Mouse (Mus musculus): Measurements from ENCODE around the gene Rpl3l. TPM values are rescaled to one million over a fixed set of nuclear protein-coding genes. Genes with fewer than 3 reads are reported as not detected.
"Not testable (repeated sequence)": the region's sequence is repeated elsewhere in the genome, so short reads cannot be mapped to it uniquely, and the experiment has no call there.

Gene Rpl3l
- polyA plus RNA-seq, 1 experiment from 2014 or later = 0.20 TPM

- Histone ChIP-seq H3K9ac (replicated peaks; ENCODE audit: low read depth, low read length) (no peak overlapping the region), H3K4me2 (ENCODE audit: low read depth, low read length) (no peak overlapping the region), H3K9me3 (ENCODE audit: control insufficient read depth, low read length) (no peaks in the 10 kb centered on the region), H3K36me3 (ENCODE audit: control insufficient read depth, insufficient read depth, low read length) (0 out of 2 replicates have a peak, but pooled peaks cover 4% of the 10 kb centered on the region), H3K27me3 (ENCODE audit: control insufficient read depth, insufficient read depth, low read length) (no peaks in the 10 kb centered on the region), H3K4me1 (ENCODE audit: control insufficient read depth, insufficient read depth, low read length) (peaks cover 5% of the 10 kb centered on the region; the same call in 1 of the 2 replicates), H3K27ac (ENCODE audit: low read depth, low read length) (no peak overlapping the region), H3K4me3 (ENCODE audit: low read depth, low read length) (no peak overlapping the region)
- no peak for ATAC-seq (ENCODE audit: low read depth)
- WGBS = 50% methylated on average over 6 of the region's 6 CpGs
Observed at GRCm38 (mm10) chr17:24715556-24715955, 12.1 kb upstream of the Rpl3l start.

GRCm38 (mm10) chr17:24716166-24716682, 11.4 kb upstream of the Rpl3l start:
- no peak for ATAC-seq (ENCODE audit: low read depth)
- peaks cover 6% of the 10 kb centered on the region; the same call in 1 of the 2 replicates for H3K4me1 ChIP-seq (ENCODE audit: control insufficient read depth, insufficient read depth, low read length)
- no peak overlapping the region for H3K27ac ChIP-seq (ENCODE audit: low read depth, low read length)
- no peaks in the 10 kb centered on the region for H3K9me3 ChIP-seq (ENCODE audit: control insufficient read depth, low read length)
- no peak overlapping the region for H3K4me3 ChIP-seq (ENCODE audit: low read depth, low read length)
- H3K4me2 ChIP-seq (ENCODE audit: low read depth, low read length) = no peak overlapping the region
- H3K9ac ChIP-seq (replicated peaks; ENCODE audit: low read depth, low read length) = no peak overlapping the region
- 95% methylated on average over 15 of the region's 15 CpGs for WGBS
- H3K27me3 ChIP-seq (ENCODE audit: control insufficient read depth, insufficient read depth, low read length) = no peaks in the 10 kb centered on the region
- H3K36me3 ChIP-seq (ENCODE audit: control insufficient read depth, insufficient read depth, low read length) = peaks cover 6% of the 10 kb centered on the region

DNA sequence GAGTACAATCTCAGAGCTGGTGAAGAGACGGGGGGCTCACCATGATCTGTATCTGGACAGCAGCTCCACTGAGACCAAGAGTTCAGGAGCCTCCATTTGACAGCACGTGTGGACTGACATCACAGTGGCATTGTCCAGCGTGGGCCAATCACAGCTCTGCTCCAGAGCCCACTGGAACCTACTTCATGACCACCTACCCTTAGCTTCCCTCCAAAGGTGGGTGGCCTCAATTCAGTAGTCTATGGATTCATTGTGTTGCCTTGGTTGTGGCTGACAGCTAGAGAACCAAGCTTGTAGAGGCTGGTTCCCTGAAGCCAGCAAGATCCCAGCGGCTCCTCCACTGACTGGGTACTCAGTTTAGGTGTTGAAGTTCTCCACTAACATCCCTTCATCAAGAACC, 9.7 kb upstream of the Rpl3l start, which contains the start of the genes Rnf151 and Rps2:
Gene Rnf151, minus strand, starts transcription at position 121 of the 400 bp plus-strand sequence.
Gene Rps2, plus strand, starts transcription at position 174 of the 400 bp plus-strand sequence.
- WGBS = 86% methylated on average over 4 of the region's 4 CpGs
- peaks cover 21% of the 10 kb centered on the region for H3K4me1 ChIP-seq (ENCODE audit: control insufficient read depth, insufficient read depth, low read length)
- H3K36me3 ChIP-seq (ENCODE audit: control insufficient read depth, insufficient read depth, low read length) = peaks cover 19% of the 10 kb centered on the region
- no peak within 1 kb of the TSS for H3K27ac ChIP-seq (ENCODE audit: low read depth, low read length)
- no peak for ATAC-seq (ENCODE audit: low read depth)
- H3K9ac ChIP-seq (replicated peaks; ENCODE audit: low read depth, low read length) = no peak within 1 kb of the TSS
- H3K9me3 ChIP-seq (ENCODE audit: control insufficient read depth, low read length) = no peaks in the 10 kb centered on the region
- no peaks in the 10 kb centered on the region for H3K27me3 ChIP-seq (ENCODE audit: control insufficient read depth, insufficient read depth, low read length)
- peak within 1 kb of the TSS; percentile 83; the same call in 1 of the 2 replicates for H3K4me3 ChIP-seq (ENCODE audit: low read depth, low read length)
- H3K4me2 ChIP-seq (ENCODE audit: low read depth, low read length) = peak within 1 kb of the TSS; percentile 55

GRCm38 (mm10) chr17:24718938-24719337, 8.7 kb upstream of the Rpl3l start:
- Histone ChIP-seq H3K4me3 (ENCODE audit: low read depth, low read length) (peak overlapping the region; percentile 83), H3K4me2 (ENCODE audit: low read depth, low read length) (peak overlapping the region; percentile 55), H3K4me1 (ENCODE audit: control insufficient read depth, insufficient read depth, low read length) (peaks cover 28% of the 10 kb centered on the region), H3K9ac (replicated peaks; ENCODE audit: low read depth, low read length) (peak overlapping the region; percentile 83), H3K36me3 (ENCODE audit: control insufficient read depth, insufficient read depth, low read length) (peaks cover 19% of the 10 kb centered on the region)
- H3K27me3 ChIP-seq (ENCODE audit: control insufficient read depth, insufficient read depth, low read length); H3K27ac ChIP-seq (ENCODE audit: low read depth, low read length); H3K9me3 ChIP-seq (ENCODE audit: control insufficient read depth, low read length); ATAC-seq (ENCODE audit: low read depth): not testable (repeated sequence)
- WGBS = 65% methylated on average over 5 of the region's 5 CpGs

DNA sequence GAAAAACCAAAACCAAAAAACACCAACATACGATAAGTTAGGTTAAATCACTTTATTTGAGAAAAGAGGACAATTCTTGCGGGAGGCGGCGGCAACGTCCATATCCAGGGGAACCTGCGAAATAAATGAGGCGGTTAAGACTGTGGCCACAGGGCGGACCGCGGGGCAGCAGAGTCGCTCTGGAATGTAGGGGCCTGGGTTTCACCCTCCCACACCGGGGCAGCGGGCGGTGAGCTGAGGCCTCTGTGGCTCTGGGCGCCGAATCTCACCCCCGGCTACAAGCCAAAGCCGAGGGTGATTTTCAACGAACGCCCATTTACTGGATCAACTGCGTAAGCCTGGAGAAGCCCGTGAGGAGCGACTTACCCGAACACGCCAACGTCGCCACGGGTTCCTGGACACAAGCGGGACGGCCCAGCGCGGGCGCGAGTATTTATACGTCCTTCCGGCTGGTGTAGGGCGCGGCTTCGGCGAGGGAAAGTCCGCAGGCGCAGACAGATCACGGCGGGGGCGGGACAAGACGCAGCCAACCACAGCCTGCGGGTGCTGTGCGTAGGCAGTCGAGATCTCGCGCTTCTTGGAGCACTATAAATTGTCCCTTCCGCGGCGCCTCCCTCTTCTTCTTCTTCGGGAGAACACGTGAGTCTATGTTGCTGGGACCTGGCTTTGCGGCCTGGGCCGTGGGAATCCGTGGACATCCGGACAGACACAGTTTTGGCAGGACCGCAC, 8.0 kb upstream of the Rpl3l start:
- Histone ChIP-seq H3K36me3 (ENCODE audit: control insufficient read depth, insufficient read depth, low read length) (peaks cover 19% of the 10 kb centered on the region), H3K4me2 (ENCODE audit: low read depth, low read length) (peak overlapping the region; percentile 71), H3K27ac (ENCODE audit: low read depth, low read length) (peak overlapping the region; percentile 87), H3K27me3 (ENCODE audit: control insufficient read depth, insufficient read depth, low read length) (no peaks in the 10 kb centered on the region), H3K4me3 (ENCODE audit: low read depth, low read length) (peak overlapping the region; percentile 83), H3K9me3 (ENCODE audit: control insufficient read depth, low read length) (no peaks in the 10 kb centered on the region), H3K4me1 (ENCODE audit: control insufficient read depth, insufficient read depth, low read length) (peaks cover 28% of the 10 kb centered on the region), H3K9ac (replicated peaks; ENCODE audit: low read depth, low read length) (peak overlapping the region; percentile 83)
- 0% methylated on average over 61 of the region's 61 CpGs for WGBS
- peak; percentile 98 for ATAC-seq (ENCODE audit: low read depth)

DNA sequence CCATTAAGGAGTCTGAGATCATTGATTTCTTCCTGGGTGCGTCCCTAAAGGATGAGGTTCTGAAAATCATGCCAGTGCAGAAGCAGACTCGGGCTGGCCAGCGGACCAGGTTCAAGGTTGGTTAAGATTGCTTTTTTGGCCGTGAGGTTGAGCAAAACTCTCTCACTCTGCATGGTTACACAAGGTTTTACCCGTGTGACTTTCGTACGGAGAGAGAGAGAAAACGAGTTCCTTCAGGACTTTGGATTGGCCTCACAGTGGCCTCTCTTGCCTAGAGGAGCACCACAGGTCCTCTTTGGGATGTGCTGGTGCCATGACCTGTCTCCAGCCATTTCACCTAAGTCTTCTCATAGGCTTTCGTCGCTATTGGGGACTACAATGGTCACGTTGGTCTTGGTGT, 7.0 kb upstream of the Rpl3l start:
- 1% methylated on average over 11 of the region's 11 CpGs for WGBS
- H3K36me3 ChIP-seq (ENCODE audit: control insufficient read depth, insufficient read depth, low read length) = peaks cover 19% of the 10 kb centered on the region
- peak overlapping the region; percentile 83 for H3K9ac ChIP-seq (replicated peaks; ENCODE audit: low read depth, low read length)
- H3K9me3 ChIP-seq (ENCODE audit: control insufficient read depth, low read length); H3K27me3 ChIP-seq (ENCODE audit: control insufficient read depth, insufficient read depth, low read length); H3K27ac ChIP-seq (ENCODE audit: low read depth, low read length); ATAC-seq (ENCODE audit: low read depth): not testable (repeated sequence)
- H3K4me1 ChIP-seq (ENCODE audit: control insufficient read depth, insufficient read depth, low read length) = peaks cover 28% of the 10 kb centered on the region
- H3K4me3 ChIP-seq (ENCODE audit: low read depth, low read length) = peak overlapping the region; percentile 83
- H3K4me2 ChIP-seq (ENCODE audit: low read depth, low read length) = peak overlapping the region; percentile 71

DNA sequence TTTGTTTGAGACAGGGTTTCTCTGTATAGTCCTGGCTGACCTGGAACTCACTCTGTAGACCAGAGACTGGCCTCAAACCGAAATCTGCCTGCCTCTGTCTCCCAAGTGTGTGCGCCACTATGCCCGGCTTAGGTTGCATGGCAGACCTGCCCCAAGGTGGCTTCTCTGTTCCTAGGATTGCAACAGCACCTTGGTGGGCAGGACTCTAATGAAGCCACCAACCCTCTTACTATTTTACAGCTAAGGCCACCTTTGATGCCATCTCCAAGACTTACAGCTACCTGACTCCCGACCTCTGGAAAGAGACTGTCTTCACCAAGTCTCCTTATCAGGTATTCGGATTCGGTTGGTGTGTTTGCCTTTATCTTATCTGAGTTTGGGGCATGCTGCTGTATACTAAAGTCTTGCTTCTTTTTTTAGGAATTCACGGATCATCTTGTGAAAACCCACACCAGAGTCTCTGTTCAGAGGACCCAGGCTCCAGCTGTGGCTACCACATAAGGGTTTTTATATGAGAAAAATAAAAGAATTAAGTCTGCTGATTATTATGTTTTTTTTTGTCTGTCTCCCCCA, 6.2 kb upstream of the Rpl3l start:
- H3K9me3 ChIP-seq (ENCODE audit: control insufficient read depth, low read length); H3K27me3 ChIP-seq (ENCODE audit: control insufficient read depth, insufficient read depth, low read length); H3K27ac ChIP-seq (ENCODE audit: low read depth, low read length); ATAC-seq (ENCODE audit: low read depth): not testable (repeated sequence)
- WGBS = 74% methylated on average over 7 of the region's 7 CpGs
- peak overlapping the region; percentile 83; the same call in 1 of the 2 replicates for H3K4me3 ChIP-seq (ENCODE audit: low read depth, low read length)
- peaks cover 14% of the 10 kb centered on the region for H3K36me3 ChIP-seq (ENCODE audit: control insufficient read depth, insufficient read depth, low read length)
- H3K4me2 ChIP-seq (ENCODE audit: low read depth, low read length) = peak overlapping the region; percentile 71
- peaks cover 28% of the 10 kb centered on the region for H3K4me1 ChIP-seq (ENCODE audit: control insufficient read depth, insufficient read depth, low read length)
- H3K9ac ChIP-seq (replicated peaks; ENCODE audit: low read depth, low read length) = 0 out of 2 replicates have a peak overlapping the region, but pooled peaks have one; percentile 32

GRCm38 (mm10) chr17:24722220-24722924, 5.2 kb upstream of the Rpl3l start:
- Histone ChIP-seq H3K4me2 (ENCODE audit: low read depth, low read length) (peak overlapping the region; percentile 81; the same call in 1 of the 2 replicates), H3K9ac (replicated peaks; ENCODE audit: low read depth, low read length) (no peak overlapping the region), H3K36me3 (ENCODE audit: control insufficient read depth, insufficient read depth, low read length) (peaks cover 14% of the 10 kb centered on the region), H3K9me3 (ENCODE audit: control insufficient read depth, low read length) (no peaks in the 10 kb centered on the region), H3K27ac (ENCODE audit: low read depth, low read length) (no peak overlapping the region), H3K4me1 (ENCODE audit: control insufficient read depth, insufficient read depth, low read length) (peaks cover 28% of the 10 kb centered on the region), H3K27me3 (ENCODE audit: control insufficient read depth, insufficient read depth, low read length) (no peaks in the 10 kb centered on the region), H3K4me3 (ENCODE audit: low read depth, low read length) (0 out of 2 replicates have a peak overlapping the region, but pooled peaks have one; percentile 4)
- ATAC-seq (ENCODE audit: low read depth) = no peak
- WGBS = 34% methylated on average over 13 of the region's 13 CpGs

Measured in neural tube, embryonic 14.5 days (tissue).